Mouse (Mus musculus) adrenal gland, postnatal 36 days (tissue): ENCODE measurements around the gene Pcyt2. TPM values are rescaled to one million over a fixed set of nuclear protein-coding genes. Genes with fewer than 3 reads are reported as not detected.

ENCODE experiments used
- DNase-seq, 2 experiments: peaks; one replicate each; pipeline ENCODE4 v3.0.0; 2021; ENCODE audit warnings: mixed read lengths in 1 of 2
- total RNA-seq, 2 experiments: library from RNA; stranded (reverse); gene quantifications; 2 replicates each; pipeline ENCODE4 v1.2.3; 2021

Pcyt2 gene
- total RNA-seq, 2 experiments from 2014 or later, result 212 to 312 TPM

DNA sequence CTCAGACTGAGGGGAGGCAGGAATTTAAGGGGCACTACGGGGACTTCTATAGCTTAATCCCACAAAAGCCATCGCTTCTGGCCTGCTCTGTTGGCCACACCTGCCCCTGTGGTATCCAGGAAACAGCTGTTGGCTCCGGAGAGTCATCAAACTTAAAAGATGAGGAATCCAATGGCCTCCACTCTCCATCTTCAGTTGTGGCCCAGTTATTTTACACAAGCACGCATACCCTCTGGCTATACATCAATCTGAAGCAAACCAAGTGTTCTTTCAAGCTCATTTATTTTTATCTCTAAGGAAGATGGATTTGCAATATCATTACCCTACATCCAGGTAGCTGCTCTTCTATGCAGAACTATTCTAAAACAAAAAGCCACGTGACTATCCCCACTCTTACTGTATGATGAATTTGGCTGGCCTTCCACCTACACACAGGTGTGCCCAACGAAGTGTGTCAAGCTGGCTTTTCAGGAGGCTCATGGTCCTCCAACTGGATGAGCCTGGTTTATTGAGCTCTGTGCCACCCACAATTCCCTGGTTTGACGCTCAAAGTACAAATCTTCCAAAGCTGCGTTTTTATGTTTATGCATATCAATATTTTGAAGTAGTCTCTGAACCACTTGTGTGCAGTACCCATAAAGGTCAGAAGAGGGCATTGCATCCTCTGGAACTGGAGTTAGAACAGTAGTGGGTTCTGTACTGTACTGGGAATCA, 35.3 kb downstream of the Pcyt2 start:
- peak in 1 of 2 experiments; percentile 41 for DNase-seq

DNA sequence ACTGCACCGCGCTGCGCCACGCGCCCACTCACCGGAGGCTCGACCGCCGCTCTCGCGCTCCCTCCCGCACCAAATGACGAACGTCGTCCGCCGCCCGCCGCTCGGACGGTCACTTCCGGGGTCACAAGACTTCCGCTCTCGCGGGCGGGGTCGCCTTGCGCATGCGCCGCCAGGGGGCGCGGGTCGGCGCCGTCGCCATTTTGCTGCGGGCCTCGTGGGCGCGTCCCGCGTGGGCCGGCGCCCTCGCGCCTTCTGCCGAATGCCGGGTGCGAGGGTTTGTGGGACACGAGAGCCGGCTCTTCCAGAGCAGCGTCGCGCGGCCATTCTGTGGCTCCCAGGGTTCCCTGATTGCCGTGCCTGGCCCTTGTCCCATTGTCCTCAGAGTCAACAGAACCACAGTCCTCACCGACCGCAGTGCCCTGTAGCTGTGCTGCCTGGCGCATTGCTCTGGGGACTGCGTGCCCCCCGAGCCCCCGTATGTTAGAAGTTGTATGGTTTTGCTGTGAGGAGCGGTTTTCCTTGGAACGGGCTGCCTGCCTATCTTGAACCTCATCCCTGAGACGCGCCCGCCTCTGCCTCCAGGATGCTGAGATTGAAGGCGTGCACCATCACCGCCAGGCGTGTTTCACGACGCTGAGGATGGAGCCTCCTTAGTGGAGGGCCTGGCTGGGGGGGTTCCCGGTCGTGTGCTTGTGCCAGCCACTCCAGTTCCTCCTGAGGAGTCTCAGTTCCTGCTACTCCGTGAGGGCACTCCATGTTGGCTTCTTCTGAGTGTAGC, 36.1 kb downstream of the Pcyt2 start, which contains the start of gene Arhgdia:
Gene Arhgdia (minus strand): TSS at position 135 of the 778 bp plus-strand sequence.
- peak; percentile 91 to 94 for DNase-seq

DNA sequence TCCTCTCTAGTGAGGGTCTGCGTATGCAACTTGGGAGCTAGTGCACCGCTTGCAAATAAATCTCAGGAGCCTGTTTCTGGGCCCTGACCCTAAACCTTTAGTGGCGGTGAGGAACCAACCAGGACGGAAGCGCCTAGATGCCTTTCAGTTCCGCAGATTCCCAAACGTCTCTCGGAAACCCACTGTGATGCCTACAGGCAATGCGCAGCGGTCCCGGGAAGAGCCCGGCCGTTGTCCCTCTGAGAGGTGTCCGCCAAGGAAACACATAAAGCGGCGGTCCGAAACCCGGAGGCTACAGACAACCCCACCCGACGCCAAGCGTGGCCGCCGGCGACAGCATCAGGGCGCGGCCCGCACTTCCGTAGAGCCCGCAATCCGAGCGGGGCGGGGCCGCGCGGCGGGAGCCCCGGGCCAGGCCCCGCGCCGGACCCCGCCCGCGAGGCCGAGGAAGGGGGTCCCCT, 36.8 kb downstream of the Pcyt2 start:
- peak; percentile 57 to 68 for DNase-seq

DNA sequence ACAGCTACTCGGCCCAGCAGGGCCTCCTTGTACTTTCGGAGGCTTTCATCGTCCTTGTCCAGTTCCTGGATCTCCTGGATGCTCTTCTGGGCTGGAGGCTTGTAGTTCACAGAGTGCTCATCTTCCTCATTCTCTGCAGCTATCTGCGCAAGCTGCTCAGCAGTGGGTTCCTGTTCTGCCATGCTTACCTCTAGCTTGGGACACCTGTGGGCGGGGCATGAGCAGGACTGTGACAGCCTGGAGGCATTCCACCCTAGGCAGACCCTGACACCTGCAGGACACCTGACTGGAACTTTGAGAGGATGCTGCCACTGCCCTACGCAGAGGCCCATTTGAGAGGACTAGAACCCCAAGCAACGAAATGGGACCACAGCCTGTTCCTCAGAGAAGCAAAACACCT, 37.5 kb downstream of the Pcyt2 start:
- no peak for DNase-seq

DNA sequence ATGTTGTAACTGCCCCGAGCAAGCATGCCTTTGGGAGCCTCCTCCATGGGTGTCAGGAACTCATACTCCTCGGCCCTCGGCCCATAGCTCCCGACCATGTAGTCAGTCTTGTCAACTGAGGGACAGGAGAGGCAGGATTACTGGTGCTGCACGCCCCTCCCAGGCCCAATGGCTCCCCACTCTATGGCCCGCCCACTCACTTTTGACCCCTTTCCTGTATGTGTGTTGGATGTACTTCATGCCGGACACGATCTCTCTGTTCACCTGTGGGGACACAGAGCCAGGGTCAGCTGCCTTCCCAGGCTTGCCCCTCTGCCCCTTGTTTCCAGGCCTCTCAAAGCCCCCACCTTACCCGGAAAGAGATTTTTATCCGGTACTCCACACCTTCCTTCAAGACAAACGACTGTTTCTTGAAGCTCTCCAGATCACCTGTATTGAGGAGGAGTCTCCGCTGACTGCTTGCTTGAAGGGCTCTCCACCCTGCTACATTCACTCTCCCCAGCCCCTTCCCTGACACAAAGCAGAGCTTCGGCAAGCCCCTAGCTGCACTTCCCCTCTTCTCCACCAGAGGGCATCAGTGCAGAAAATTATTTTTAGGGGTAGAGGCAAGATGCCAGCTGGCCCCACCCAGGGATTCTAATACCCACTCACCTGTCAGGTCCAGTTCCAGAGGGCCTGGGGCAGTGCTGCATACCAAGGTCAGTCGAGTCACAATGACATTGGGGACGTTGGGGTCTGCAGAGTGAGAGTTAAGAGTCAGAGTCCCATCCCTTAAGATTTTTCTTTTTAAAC, 38.2 kb downstream of the Pcyt2 start:
- DNase-seq, result peak; percentile 63 to 75

DNA sequence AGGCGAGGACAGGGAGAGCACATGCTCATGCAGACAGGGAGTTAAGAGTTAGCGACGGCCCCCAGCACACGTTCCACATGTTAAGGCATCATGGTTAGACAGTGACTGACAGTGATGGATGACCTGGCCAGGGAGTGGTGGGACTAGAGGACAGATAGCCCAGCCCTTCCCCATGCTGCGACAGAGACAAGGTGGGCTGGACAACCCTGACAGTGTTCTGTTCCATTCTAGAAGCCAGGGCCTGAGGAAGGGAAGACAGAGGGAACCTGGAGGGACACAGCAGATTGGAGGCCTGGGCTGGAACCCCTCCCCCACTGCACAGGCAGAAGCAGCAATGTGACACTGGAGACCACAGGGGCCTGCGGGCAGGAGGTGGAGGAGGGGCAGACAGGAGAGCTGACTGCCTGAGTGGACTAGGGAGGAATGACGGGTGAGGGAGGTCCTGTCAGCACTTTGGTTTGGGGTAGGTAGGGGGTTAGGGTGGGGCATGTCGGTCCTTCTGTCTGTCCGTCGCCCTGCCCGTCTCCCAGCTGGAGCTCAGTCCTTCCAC, 39.0 kb downstream of the Pcyt2 start:
- DNase-seq, result peak in 1 of 2 experiments; percentile 22

DNA sequence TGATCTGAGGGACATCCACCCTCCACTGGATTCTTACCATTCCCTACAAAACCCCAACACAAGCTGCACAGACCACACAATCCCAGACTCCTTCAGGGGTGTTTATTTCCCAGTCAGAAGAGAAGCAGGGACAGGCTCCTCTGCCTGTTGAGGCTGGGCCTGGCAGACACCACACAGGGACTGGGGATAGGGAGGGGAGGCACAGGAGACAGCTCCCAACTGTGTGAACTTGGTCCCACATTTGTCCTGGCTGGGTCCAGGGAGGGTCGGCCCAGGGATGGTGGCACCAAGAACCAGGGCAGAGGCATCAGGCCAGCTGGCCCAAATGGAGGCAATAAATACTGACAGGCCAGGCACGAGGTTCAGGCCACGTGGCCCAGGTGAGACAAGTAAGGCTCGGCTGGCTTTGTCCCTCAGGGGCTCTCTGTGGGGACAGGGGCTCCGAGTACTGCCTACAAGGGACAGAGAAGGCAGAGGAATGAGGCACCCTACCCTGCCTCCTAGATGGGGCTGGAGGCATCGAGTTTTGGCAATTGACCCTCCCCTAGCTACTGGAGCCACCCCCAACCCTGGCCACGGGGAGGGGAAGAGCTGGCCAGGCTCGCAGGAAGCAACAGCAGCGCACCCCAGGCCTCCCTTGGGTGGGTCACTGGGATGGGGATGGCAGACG, 39.6 kb downstream of the Pcyt2 start:
- DNase-seq, result no peak

DNA sequence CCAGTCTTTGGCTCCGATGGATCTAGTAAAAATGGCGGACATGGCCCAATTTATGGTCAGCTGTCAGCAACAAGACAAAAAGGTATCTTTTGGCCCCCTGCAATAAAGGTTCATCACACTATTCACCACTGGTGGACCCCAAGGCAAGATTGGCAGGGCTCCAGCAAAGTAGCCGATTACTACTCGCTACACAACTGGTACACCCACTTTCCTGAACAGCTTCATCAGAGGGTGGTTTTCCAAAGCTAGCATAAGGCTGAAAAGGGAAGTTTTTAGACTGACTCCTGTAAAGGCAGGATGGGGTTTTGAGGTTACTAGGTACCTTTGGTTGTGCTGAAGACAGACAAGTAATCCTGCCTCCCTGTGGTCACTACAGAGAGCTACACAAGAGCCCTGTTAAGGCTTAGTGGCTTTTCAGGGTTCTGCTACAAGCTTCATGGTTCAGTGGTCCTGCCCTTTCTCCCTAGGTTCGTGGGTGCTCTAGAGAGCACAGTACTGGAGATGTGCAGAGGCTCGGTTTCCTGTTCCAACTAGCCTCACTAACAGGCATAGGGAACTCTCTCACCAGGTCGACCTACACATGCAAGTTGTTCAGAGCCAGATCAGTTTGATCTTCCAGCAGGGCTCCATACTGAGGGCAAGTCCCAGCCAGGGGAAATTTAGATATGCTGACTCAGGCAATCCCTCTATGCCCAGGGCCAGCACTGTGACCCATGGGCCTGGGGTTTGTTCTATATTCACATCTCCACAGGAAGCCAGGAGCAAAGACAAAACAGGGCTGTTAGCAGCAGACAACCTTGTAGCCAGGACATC, 40.3 kb downstream of the Pcyt2 start:
- no peak for DNase-seq

DNA sequence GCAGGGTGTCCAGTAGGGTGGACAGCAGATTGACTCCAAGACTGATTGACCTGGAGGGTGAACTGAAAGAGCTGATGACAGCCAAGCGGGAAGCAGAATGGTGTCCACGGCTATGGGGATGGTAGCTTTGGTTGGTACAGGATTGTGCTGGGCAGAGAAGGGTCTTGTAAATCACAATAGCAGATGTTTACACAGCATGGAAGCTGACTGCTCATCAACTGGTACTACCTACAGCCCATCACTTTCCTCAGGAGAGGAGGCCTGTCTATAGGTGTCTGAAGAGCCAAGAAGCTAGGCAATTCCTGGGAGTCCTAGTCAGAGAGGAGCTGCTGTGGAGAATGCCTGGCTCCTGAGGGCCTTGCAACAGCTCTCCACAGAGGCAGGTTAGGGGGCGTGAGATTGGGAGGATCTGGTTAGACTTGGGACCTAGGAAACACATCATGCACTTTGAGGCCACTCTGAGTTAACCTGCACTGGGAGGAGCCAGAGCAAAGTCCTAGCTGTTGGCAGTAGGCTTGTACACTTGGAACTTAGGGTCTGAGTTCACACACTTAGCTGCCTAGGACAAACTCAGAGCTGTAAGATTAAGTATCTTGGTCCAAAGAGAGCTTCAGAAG, 41.3 kb downstream of the Pcyt2 start:
- no peak for DNase-seq

DNA sequence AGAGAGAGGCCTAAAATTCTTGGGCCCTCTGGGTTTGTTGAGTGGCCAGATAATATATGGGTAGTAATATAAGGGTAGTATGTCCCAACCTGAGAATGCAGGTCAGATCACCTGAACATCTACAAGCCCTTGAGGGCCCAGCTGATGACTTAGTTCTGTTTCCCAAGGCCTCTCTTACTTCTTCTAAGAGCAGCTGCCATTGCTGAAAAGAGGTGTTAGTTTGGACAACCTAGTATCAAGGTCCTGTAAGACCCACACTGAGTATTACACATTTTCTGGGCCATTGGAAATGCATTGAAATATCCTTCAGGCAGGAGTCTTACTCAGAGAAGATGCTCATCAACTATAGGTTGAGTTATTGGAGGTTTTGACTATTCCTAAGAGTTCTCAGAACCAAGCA, 41.8 kb downstream of the Pcyt2 start:
- no peak for DNase-seq

DNA sequence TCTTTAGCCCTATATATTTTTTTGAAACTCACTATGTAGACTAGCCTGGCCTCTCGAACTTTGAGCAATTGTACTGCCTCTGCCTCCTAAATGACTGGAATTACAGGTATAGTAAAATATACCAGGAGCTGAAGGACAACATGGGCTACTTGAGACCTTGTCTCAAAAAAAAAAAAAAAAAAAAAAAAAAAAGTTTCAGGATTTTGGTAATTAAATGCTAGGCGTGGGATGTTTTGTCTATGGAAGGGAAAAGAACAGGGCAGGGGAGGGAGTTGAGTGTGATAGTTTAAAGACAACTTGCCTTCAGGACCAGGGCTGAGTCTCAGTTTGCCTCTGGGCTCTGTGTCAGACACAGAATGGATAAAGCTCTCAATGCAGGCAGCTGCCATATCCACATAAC, 42.7 kb downstream of the Pcyt2 start:
- DNase-seq, result no peak

DNA sequence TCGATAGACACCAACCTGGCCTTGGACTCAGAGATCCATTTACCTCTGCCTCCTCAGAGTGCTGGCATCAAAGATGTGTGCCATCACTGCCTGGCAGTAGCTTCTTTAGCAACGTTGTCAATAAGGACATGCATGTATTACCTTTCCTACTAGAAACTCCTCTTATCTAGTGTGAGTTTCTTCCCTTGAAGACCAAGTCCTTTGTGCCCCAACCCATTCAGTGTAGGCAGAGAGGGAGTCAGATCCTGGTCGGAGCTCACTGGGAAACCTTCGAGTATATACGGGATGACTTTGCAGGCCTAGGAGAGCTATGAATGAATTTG, 43.5 kb downstream of the Pcyt2 start:
- no peak for DNase-seq

DNA sequence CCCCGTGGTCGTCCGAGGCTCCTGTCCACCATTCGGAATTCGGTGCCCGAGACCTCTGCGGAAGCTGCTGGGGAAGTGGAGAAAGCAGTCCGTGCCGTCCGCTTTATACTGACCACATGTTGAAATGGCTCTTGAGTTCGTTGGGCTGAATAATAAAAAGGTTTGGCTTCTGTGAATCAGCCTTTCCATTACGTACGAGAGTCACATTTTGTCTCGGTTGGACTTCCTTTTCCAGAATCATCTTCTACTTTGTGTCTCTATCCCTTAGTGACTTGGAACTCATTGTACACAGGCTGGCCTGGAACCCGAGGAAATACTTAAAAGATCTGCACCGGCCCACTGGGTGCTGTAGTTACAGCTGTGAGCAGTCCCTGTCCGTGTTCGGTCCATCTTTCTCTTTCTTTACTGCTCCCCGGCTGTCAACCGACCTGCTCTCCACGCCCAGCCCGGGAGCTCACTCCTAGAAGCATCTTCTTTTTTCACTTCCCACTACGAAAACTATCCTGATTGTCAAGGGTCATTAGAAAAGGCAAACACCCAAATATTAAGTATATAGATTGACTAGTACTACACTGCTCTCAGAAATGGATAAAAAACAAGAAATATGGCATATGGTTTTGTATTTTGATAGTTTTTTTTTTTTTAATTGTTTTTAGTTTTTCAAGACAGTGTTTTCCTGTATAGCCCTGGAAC, 44.0 kb downstream of the Pcyt2 start:
- DNase-seq, result peak in 1 of 2 experiments; percentile 22

DNA sequence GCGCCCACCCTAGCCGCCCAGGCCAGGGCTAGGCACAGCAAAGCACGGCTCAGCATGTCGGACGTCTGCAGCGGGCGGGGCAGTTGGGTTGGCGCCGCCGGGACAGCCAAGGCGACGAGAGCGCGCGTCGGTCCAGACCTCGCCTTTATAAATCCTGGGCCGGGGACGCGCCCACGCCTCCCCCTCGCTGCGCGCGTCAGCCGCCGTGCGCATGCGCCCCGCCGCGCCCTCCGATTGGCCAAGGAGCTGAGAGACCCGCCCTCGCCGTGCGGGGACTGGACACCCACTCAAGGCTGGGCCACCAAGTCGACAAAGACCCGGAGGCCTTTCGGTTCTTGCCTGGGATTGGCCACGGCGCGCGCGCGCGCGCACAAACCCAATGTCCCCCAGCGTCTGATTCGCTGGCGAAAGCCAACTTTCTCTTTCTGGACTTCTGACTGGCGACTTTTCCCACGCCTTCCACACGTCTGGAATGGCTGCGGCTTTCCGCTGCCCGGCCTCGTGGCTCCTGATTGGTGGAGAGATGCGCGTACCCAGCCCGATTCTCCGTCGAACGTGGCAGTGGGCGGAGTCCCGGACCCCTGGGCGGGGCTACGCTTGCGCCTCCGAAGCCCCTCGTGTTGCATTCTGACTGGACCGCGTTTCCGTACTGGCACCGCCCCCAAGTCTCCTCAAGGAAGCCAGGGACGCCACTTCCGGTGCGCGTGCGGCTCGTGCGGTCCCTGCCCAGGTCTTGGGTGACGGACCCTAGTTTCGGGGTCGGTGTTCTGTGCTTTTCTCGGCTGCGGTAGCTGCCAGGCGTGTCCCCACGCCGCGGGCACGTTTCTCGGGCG, 44.8 kb downstream of the Pcyt2 start, which contains the start of gene P4hb:
Gene P4hb (minus strand): TSS at position 502 of the 833 bp plus-strand sequence.
- peak; percentile 100 for DNase-seq

DNA sequence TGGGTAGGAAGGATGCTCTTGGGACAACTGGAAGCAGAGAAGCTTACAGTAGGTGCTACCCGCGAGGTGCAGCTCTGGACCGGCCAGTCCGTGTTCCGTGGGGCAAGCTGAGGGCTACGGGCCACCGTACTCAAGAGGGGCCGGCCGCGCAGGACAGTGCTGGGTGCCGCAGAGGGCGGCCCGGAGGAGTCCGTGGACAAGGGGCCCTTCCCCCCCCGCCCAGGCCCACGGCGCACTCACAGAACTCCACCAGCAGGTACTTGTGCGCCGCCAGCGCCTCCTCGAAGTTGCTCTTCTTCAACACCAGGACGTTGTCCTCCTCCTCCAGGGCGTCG, 45.4 kb downstream of the Pcyt2 start:
- no peak for DNase-seq

DNA sequence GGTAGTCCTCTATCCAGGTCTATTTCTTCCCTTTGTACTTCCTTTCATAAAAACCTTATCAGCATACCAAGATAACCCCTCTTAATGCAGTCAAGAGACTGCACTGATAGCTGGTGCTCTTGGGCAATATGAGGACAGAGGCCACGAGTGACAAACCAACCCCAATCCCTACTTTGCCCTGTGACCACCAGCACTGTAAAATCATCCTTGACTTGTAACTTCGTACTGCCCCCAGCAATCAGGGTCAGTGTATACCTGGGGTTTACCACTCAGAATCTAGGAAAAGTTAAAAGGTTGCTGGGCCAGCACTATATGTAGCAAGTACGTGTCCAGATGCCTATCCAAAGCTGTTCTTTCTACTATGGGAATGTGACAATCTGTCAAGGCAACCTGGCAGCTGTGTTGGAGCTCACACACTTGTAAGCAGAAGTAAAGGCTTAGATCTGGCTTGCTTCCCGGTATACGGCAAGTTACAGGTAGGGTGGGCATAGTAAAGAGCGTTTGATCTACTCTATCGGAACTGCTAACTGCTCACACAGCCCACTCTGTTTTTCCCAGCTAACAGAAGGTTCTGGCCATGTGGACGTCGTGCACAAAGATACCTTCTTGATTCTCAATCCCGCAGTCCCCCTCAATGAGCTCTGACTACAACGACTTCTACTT, 45.9 kb downstream of the Pcyt2 start:
- DNase-seq, result no peak

DNA sequence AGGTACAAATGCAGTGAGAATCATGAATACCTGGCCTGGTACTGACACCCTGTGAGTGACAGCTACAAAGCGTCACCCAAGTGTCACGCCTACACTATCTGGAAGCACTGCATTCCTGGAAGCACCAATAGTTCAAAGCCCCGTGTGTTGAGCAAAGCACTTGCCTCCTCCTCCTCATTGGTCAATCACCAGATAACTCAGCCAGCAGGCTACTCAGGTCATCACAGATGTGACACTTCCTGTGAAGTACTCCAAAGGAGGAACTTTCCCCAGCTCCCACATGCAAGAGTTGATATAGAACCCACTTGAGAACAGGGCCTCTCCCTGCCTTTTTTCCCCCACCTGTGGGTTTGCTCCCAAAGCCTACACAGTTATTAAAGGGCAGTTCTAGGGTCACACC, 46.6 kb downstream of the Pcyt2 start:
- no peak for DNase-seq

DNA sequence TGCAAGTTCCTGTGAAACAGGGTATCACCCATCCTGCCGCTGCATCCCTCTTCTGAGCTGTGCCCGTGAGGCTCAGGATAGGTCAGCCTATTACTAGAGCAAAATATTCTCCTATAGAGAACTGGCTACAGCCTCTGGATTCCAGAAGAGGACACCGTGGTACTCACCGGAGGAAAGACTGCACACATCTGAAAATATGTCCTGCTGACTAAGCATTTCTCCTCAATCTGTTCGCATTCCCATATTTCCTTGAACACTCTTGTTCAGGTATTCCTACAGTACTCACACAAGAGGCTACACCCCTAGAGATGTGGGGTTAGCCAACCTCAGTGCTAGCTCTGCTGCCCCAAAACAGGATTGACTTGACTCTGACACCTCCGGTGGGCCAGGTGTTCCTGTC, 49.4 kb downstream of the Pcyt2 start:
- DNase-seq, result no peak
